Mouse (Mus musculus) left cerebral cortex, postnatal 4 days (tissue): ENCODE measurements around the gene Lenep. TPM values are rescaled to one million over a fixed set of nuclear protein-coding genes. Genes with fewer than 3 reads are reported as not detected.

ENCODE experiments used
- DNase-seq: peaks from one replicate; pipeline ENCODE4 v3.0.0-alpha.2; 2022
- intact Hi-C: fragments of 180-260 bp; cut with DNase I; formaldehyde crosslinking; loops from one replicate; pipeline ENCODE4 v1.15.1; 2025
- total RNA-seq, 2 experiments: library from RNA; stranded (reverse); gene quantifications; 2 replicates each; pipeline ENCODE4 v1.2.3; 2021

Lenep gene
- total RNA-seq, 2 experiments from 2014 or later: 0.54 to 4.5 TPM

GRCm38 (mm10) chr3:89379388-89380131 is 23.0 kb downstream of the Lenep start:
- DNase-seq: no peak
- intact Hi-C loops: no loop called here

- DNase-seq: peak; percentile 82
- intact Hi-C loops: no loop called here
These were observed 24.1 kb downstream of the Lenep start for GRCm38 (mm10) chr3:89378394-89379067.

- intact Hi-C loops: no loop called here
- DNase-seq: no peak
These were observed 24.8 kb downstream of the Lenep start for GRCm38 (mm10) chr3:89377831-89378230.

GRCm38 (mm10) chr3:89373581-89374231 is 28.9 kb downstream of the Lenep start:
- DNase-seq: no peak
- intact Hi-C loops: no loop called here

- DNase-seq: no peak
These were observed 35.3 kb downstream of the Lenep start for GRCm38 (mm10) chr3:89367338-89367737.

GRCm38 (mm10) chr3:89365486-89366414 is 36.8 kb downstream of the Lenep start:
- no peak for DNase-seq
- intact Hi-C loops: no loop called here

More at GRCm38 (mm10) chr3:89367338-89367737, 35.3 kb downstream of the Lenep start:
- intact Hi-C loops: no loop called here

- DNase-seq: no peak
- intact Hi-C loops: no loop called here
These were observed 37.5 kb downstream of the Lenep start, which contains the start of gene Dcst1 for GRCm38 (mm10) chr3:89365153-89365485. Dcst1 (minus strand) TSS chr3:89365253.

GRCm38 (mm10) chr3:89364631-89365030 is 38.0 kb downstream of the Lenep start:
- intact Hi-C loops: no loop called here
- no peak for DNase-seq

- intact Hi-C loops: no loop called here
- DNase-seq: no peak
These were observed 40.9 kb downstream of the Lenep start, which contains the start of gene Dcst2 for GRCm38 (mm10) chr3:89361675-89362074. Dcst2 (plus strand) TSS chr3:89361975.

- no peak for DNase-seq
- intact Hi-C loops: no loop called here
These were observed 42.4 kb downstream of the Lenep start for GRCm38 (mm10) chr3:89360237-89360636.

GRCm38 (mm10) chr3:89359630-89360029 is 43.0 kb downstream of the Lenep start:
- DNase-seq: no peak
- intact Hi-C loops: no loop called here

GRCm38 (mm10) chr3:89356029-89356428 is 46.6 kb downstream of the Lenep start:
- DNase-seq: no peak
- intact Hi-C loops: no loop called here

GRCm38 (mm10) chr3:89355512-89355902 is 47.1 kb downstream of the Lenep start:
- intact Hi-C loops: no loop called here
- DNase-seq: no peak

- intact Hi-C loops: no loop called here
- DNase-seq: peak; percentile 85
These were observed 47.6 kb downstream of the Lenep start for GRCm38 (mm10) chr3:89354816-89355511.

- intact Hi-C loops: no loop called here
- DNase-seq: no peak
These were observed 51.3 kb downstream of the Lenep start for GRCm38 (mm10) chr3:89351271-89351670.

Other genes starting within 250 kb of the Lenep start
- gene Hcn3, start 242.6 kb downstream of the Lenep start, total RNA-seq: 10 to 100 TPM; 68.6 to 73.1 TPM
- 10 to 100 TPM; 53.8 to 56.6 TPM for gene Clk2, start 238.0 kb downstream of the Lenep start, total RNA-seq
- gene Scamp3, start 225.3 kb downstream of the Lenep start, total RNA-seq: 10 to 100 TPM; 85.3 to 89.7 TPM
- gene Fam189b, start 219.7 kb downstream of the Lenep start, total RNA-seq: 10 to 100 TPM; 51.4 to 56.2 TPM
- 10 to 100 TPM; 61.3 to 62.2 TPM for gene Gba, start 199.9 kb downstream of the Lenep start, total RNA-seq
- 100 to 1,000 TPM in 1 of 2 experiments, 10 to 100 TPM in 1; 99.0 to 109 TPM for gene Thbs3, start 187.6 kb downstream of the Lenep start, total RNA-seq
- gene Mtx1, start 175.7 kb downstream of the Lenep start, total RNA-seq: 100 to 1,000 TPM in 1 of 2 experiments, 10 to 100 TPM in 1; 99.1 to 106 TPM
- 1 to 10 TPM; 1.0 to 2.0 TPM for gene Muc1, start 173.7 kb downstream of the Lenep start, total RNA-seq
- 100 to 1,000 TPM in 1 of 2 experiments, 10 to 100 TPM in 1; 86.2 to 106 TPM for gene Krtcap2, start 156.8 kb downstream of the Lenep start, total RNA-seq
- 100 to 1,000 TPM; 128 to 133 TPM for gene Trim46, start 156.5 kb downstream of the Lenep start, total RNA-seq
- 10 to 100 TPM; 54.0 to 59.7 TPM for gene Dpm3, start 143.4 kb downstream of the Lenep start, total RNA-seq
- gene Slc50a1, start 132.2 kb downstream of the Lenep start, total RNA-seq: 10 to 100 TPM; 17.3 to 21.3 TPM
- gene Efna1, start 121.7 kb downstream of the Lenep start, total RNA-seq: 1 to 10 TPM; 5.0 to 6.4 TPM
- 10 to 100 TPM; 64.7 to 66.2 TPM for gene Efna3, start 79.8 kb downstream of the Lenep start, total RNA-seq
- gene Efna4, start 64.8 kb downstream of the Lenep start, total RNA-seq: 1 to 10 TPM; 5.7 to 7.4 TPM
- gene Adam15, start 52.8 kb downstream of the Lenep start, total RNA-seq: 10 to 100 TPM; 84.1 to 91.0 TPM
- gene Dcst2, start 40.8 kb downstream of the Lenep start, total RNA-seq: under 1 TPM; 0.74 to 0.92 TPM
- gene Dcst1, start 37.5 kb downstream of the Lenep start, total RNA-seq: under 1 TPM; 0.22 to 0.97 TPM
- gene Zbtb7b, start 8.0 kb downstream of the Lenep start, total RNA-seq: 1 to 10 TPM; 3.3 to 3.8 TPM
- gene Flad1, start 9.1 kb upstream of the Lenep start, total RNA-seq: 10 to 100 TPM; 27.6 to 28.3 TPM
- gene Cks1b, start 15.6 kb upstream of the Lenep start, total RNA-seq: 10 to 100 TPM; 19.6 to 22.3 TPM
- 10 to 100 TPM; 13.8 to 14.5 TPM for gene Shc1, start 15.7 kb upstream of the Lenep start, total RNA-seq
- gene Pygo2, start 27.4 kb upstream of the Lenep start, total RNA-seq: 10 to 100 TPM; 53.3 to 60.2 TPM
- 10 to 100 TPM; 17.1 to 17.5 TPM for gene Pbxip1, start 33.9 kb upstream of the Lenep start, total RNA-seq
- 10 to 100 TPM; 43.7 to 53.4 TPM for gene Pmvk, start 51.7 kb upstream of the Lenep start, total RNA-seq
- gene Kcnn3, start 117.4 kb upstream of the Lenep start, total RNA-seq: 10 to 100 TPM; 19.5 to 20.7 TPM